Mouse (Mus musculus) ES-Bruce4 (cell line): ENCODE data around the gene Zfp592. TPM values are rescaled to one million over a fixed set of nuclear protein-coding genes. Genes with fewer than 3 reads are reported as not detected.
A peak's percentile ranks its signal among the peaks of the same experiment; 100 is the strongest.

Experiments
- H3K27ac ChIP-seq: 2 replicates; pipeline ENCODE4 v1.5.1; 2012; ENCODE audit warnings: low read length, inconsistent platforms; ENCODE audit not compliant: insufficient read depth
- H3K27me3 ChIP-seq: 2 replicates; pipeline ENCODE4 v1.6.1; 2012; ENCODE audit warnings: mild to moderate bottlenecking, low read length, inconsistent platforms; ENCODE audit not compliant: control insufficient read depth, poor library complexity, insufficient read depth, severe bottlenecking
- H3K36me3 ChIP-seq: 2 replicates; pipeline ENCODE4 v1.6.1; 2012; ENCODE audit warnings: inconsistent platforms, mild to moderate bottlenecking, low read length, moderate library complexity; ENCODE audit not compliant: control insufficient read depth, poor library complexity, insufficient read depth, severe bottlenecking
- H3K4me1 ChIP-seq: one replicate; pipeline ENCODE4 v1.8.1; 2011; ENCODE audit warnings: low read length; ENCODE audit not compliant: control insufficient read depth, insufficient read depth
- H3K4me3 ChIP-seq: 2 replicates; pipeline ENCODE4 v1.5.1; 2011; ENCODE audit warnings: low read depth, mild to moderate bottlenecking, low read length
- H3K9ac ChIP-seq: 2 replicates; pipeline ENCODE4 v1.6.1; 2012; ENCODE audit warnings: low read depth, mild to moderate bottlenecking, inconsistent platforms; ENCODE audit not compliant: poor library complexity, severe bottlenecking
- H3K9me3 ChIP-seq: replicated peaks from 2 replicates; pipeline ENCODE4 v1.6.1; 2012; ENCODE audit warnings: mild to moderate bottlenecking, low read length, inconsistent platforms; ENCODE audit not compliant: control insufficient read depth, poor library complexity, insufficient read depth, severe bottlenecking
- CTCF ChIP-seq: IDR thresholded peaks from one replicate; pipeline ENCODE4 v1.8.1; 2011; ENCODE audit warnings: low read depth, low read length
- EP300 ChIP-seq: IDR thresholded peaks from 2 replicates; pipeline ENCODE4 v1.6.1; 2011; ENCODE audit warnings: low read depth, low read length; ENCODE audit not compliant: insufficient read depth
- POLR2A ChIP-seq: IDR thresholded peaks from one replicate; pipeline ENCODE4 v1.8.1; 2011; ENCODE audit warnings: low read length; ENCODE audit not compliant: insufficient read depth
- polyA plus RNA-seq: library from polyadenylated mRNA; stranded (reverse); fragments of >200 nt; gene quantifications from 2 replicates; pipeline ENCODE4 v1.2.4, GENCODE M21; 2011; ENCODE audit warnings: low read depth; ENCODE audit not compliant: missing spikeins, insufficient read depth, insufficient read length

Zfp592 gene
- polyA plus RNA-seq, 1 experiment = 16.8 TPM

DNA sequence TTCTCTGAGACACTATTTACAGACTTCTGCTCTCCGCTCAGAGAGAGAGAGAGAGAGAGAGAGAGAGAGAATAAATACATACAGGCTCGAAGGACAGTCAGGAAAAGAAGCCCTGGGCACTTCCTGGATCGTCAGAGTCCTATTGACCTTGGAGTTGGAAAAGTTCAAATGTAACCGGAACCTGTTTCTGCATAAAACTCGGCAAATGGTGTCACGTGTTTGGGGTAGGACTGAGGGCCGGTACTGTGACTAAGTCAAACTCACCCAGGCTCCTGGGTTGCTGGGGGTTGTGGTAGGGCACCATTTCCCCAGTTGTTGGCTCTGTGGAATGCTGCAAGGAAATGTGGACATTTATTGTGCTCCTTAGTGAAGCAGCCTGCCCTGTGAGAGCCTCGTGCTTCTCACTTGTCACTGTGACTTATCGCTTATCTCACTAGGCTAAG, 65.3 kb downstream of the Zfp592 start:
- Histone ChIP-seq H3K27ac (no peak overlapping the region), H3K36me3 (no peaks in the 10 kb centered on the region), H3K9ac (no peak overlapping the region), H3K27me3 (no peaks in the 10 kb centered on the region), H3K4me1 (no peaks in the 10 kb centered on the region), H3K9me3 (no peaks in the 10 kb centered on the region), H3K4me3 (no peak overlapping the region)
- TF ChIP-seq EP300 = no peak
- no peak for TF ChIP-seq CTCF
- TF ChIP-seq POLR2A = no peak

DNA sequence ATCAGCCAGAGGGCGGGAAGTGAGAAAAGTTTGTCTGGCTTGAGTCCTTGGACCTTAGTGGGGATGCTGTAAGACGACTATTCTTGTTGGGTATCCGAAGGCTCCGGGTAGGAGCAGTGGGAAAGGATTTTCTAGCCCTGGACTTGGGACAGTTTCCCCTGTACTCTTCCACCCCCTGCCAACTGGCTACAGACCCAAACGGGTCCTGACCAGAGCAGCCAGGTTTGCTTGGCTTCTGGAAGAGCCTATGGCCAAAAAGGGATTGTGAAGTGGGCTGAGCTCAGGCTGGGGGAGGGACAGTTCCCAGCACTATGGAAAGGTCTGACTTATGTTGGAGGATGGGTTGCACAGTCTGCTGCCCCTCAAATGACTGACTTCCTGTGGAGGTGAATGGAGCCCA, 65.9 kb downstream of the Zfp592 start:
- H3K27me3 ChIP-seq = no peaks in the 10 kb centered on the region
- peaks cover 5% of the 10 kb centered on the region for H3K4me1 ChIP-seq
- no peak overlapping the region for H3K27ac ChIP-seq

DNA sequence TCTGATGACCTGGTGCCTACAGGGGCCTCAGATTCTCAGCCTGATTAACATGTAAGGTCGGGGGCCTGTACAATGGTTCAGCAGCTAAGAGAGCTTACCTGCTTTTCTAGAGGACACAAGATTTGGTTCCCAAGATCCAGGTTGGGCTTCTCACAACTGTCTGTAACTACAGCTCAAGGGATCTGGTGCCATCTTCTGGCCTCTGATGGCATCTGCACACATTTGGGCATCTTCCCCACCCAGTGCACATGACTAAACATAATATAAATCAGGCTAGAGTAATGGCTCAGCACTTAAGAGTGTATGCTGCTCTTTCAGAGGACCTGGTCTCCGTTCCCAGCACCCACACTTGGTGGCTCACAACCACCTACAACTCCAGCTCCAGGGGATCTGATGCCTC, 67.4 kb downstream of the Zfp592 start:
- Histone ChIP-seq H3K27ac (no peak overlapping the region), H3K4me1 (peaks cover 5% of the 10 kb centered on the region), H3K4me3 (no peak overlapping the region), H3K9me3 (no peaks in the 10 kb centered on the region), H3K36me3 (no peaks in the 10 kb centered on the region), H3K27me3 (no peaks in the 10 kb centered on the region), H3K9ac (no peak overlapping the region)
- TF ChIP-seq CTCF = peak; percentile 73
- no peak for TF ChIP-seq POLR2A

More for the DNA sequence above, 65.9 kb downstream of the Zfp592 start:
- Histone ChIP-seq H3K9ac (no peak overlapping the region), H3K9me3 (no peaks in the 10 kb centered on the region), H3K36me3 (no peaks in the 10 kb centered on the region), H3K4me3 (no peak overlapping the region)
- TF ChIP-seq POLR2A (no peak), CTCF (no peak), EP300 (no peak)

DNA sequence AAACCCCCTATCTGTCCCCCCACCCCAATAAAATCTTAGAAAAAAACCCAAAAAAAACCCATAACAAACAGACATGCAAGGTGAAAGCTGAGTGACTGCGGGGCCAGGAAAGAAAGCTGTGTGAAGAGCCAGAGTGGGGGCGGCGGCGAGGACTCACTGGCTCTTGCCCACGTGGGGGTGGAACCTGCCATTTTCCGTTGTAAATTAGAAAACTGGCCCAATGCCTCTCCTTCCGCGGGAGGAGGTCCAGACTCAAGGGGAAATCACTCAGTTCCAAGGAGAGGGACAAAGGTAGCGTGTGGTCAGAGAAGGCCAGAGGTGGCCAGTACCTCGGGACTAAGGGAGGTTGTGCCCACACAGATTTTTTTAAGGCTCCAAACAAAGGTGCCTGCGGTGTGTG, 68.5 kb downstream of the Zfp592 start:
- Histone ChIP-seq H3K9me3 (no peaks in the 10 kb centered on the region), H3K4me3 (no peak overlapping the region), H3K36me3 (no peaks in the 10 kb centered on the region), H3K9ac (no peak overlapping the region), H3K4me1 (peaks cover 5% of the 10 kb centered on the region), H3K27ac (no peak overlapping the region), H3K27me3 (no peaks in the 10 kb centered on the region)
- TF ChIP-seq CTCF = no peak
- no peak for TF ChIP-seq POLR2A
- no peak for TF ChIP-seq EP300

DNA sequence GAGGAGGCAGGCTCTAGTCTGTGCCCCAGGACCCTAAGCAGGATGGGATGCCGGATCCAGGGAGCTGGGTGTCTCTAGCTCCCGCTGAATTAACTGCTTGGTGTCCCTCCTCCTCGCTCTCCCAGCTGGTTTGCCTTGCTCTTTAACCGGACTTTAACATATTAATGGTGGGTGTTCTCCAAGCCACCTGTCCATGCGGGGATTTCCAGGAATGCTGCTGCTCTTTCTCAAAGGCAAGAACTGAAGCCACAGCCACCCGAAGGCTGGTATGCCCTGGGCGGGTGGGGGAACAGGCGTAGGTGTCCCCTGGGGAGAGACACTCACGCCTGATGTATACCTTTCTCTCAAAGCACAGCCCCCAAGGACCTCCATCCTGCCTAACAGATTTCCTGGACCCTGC, 69.9 kb downstream of the Zfp592 start:
- Histone ChIP-seq H3K9ac (peak overlapping the region; percentile 40), H3K4me3 (peak overlapping the region; percentile 51), H3K9me3 (no peaks in the 10 kb centered on the region), H3K36me3 (no peaks in the 10 kb centered on the region), H3K27me3 (no peaks in the 10 kb centered on the region), H3K4me1 (peaks cover 5% of the 10 kb centered on the region), H3K27ac (peak overlapping the region; percentile 62)
- TF ChIP-seq EP300 (peak; percentile 94), CTCF (no peak), POLR2A (peak; percentile 5)

DNA sequence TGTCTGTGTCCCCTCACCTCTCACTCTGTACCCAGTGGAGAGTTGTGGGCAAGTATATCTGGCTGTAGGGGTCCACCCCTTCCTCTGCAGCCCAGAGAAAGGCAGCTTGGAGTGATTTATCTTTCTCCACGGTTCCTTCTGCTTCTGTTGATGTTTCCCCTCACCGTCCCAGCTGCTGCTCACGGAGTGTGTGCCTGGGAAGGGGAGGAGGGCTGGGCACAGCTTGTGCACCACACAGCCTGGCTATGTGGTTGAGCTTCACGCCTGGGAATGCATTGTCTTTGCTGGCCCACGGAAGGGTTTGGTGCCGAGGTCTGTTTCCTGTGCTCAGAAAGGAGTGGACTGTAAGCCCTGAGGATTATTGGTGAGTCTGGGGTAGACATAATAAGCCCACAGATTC, 73.2 kb downstream of the Zfp592 start:
- Histone ChIP-seq H3K4me1 (peaks cover 5% of the 10 kb centered on the region), H3K27me3 (no peaks in the 10 kb centered on the region), H3K9me3 (no peaks in the 10 kb centered on the region), H3K4me3 (no peak overlapping the region), H3K27ac (no peak overlapping the region), H3K36me3 (no peaks in the 10 kb centered on the region), H3K9ac (no peak overlapping the region)
- no peak for TF ChIP-seq CTCF
